Mouse (Mus musculus) forebrain, embryonic 13.5 days (tissue): ENCODE data around the gene Fli1. TPM values are rescaled to one million over a fixed set of nuclear protein-coding genes. Genes with fewer than 3 reads are reported as not detected.

Experiments
- ATAC-seq: fragments of 200-750 bp; cut with Nextera tagmentation; 2 replicates; pipeline ENCODE4 v1.8.0; 2017
- H3K27ac ChIP-seq: fragments of 300-500 bp; sonication (generic); 2 replicates; pipeline ENCODE4 v1.5.1; 2015; ENCODE audit warnings: inconsistent platforms, mild to moderate bottlenecking, moderate library complexity
- H3K27me3 ChIP-seq: fragments of 300-500 bp; sonication (generic); 2 replicates; pipeline ENCODE4 v1.6.1; 2015; ENCODE audit warnings: mild to moderate bottlenecking, inconsistent platforms
- H3K36me3 ChIP-seq: fragments of 300-500 bp; sonication (generic); 2 replicates; pipeline ENCODE4 v1.6.1; 2015; ENCODE audit warnings: mild to moderate bottlenecking, inconsistent platforms; ENCODE audit not compliant: poor library complexity, severe bottlenecking
- H3K4me1 ChIP-seq: fragments of 300-500 bp; sonication (generic); 2 replicates; pipeline ENCODE4 v1.6.1; 2015; ENCODE audit warnings: inconsistent platforms
- H3K4me2 ChIP-seq: fragments of 300-500 bp; sonication (generic); 2 replicates; pipeline ENCODE4 v1.6.1; 2015; ENCODE audit warnings: inconsistent platforms, mild to moderate bottlenecking, moderate library complexity
- H3K4me3 ChIP-seq: fragments of 300-500 bp; sonication (generic); 2 replicates; pipeline ENCODE4 v1.5.1; 2015; ENCODE audit warnings: mild to moderate bottlenecking, inconsistent platforms
- H3K9ac ChIP-seq: fragments of 300-500 bp; sonication (generic); 2 replicates; pipeline ENCODE4 v1.6.1; 2015; ENCODE audit warnings: mild to moderate bottlenecking, inconsistent platforms
- H3K9me3 ChIP-seq: fragments of 300-500 bp; sonication (generic); replicated peaks from 2 replicates; pipeline ENCODE4 v1.6.1; 2016; ENCODE audit warnings: inconsistent platforms
- WGBS: fragments of 180-500 bp; shearing (Covaris S2); methylation state at CpG from one replicate; pipeline ENCODE4 v1.1.7; 2015; 5-methylcytosine and 5-hydroxymethylcytosine counted together
- polyA plus RNA-seq: library from polyadenylated mRNA; unstranded; fragments of >200 nt; fragmentation: Nextera tagmentation; extraction: Ambion mirVana; gene quantifications from 2 replicates; pipeline ENCODE4 v1.2.1, GENCODE M21; 2015

Fli1 gene
- 7.0 TPM in 2 replicates for polyA plus RNA-seq

- no peak for ATAC-seq
- Histone ChIP-seq H3K9ac (no peak within 1 kb of the TSS), H3K27ac (no peak within 1 kb of the TSS), H3K4me3 (peak within 1 kb of the TSS; percentile 50), H3K4me1 (peaks cover 42% of the 10 kb centered on the region), H3K9me3 (no peaks in the 10 kb centered on the region), H3K4me2 (peak within 1 kb of the TSS; percentile 85), H3K27me3 (peaks cover 99% of the 10 kb centered on the region), H3K36me3 (no peaks in the 10 kb centered on the region)
- under 1% methylated on average over 41 of the region's 41 CpGs for WGBS
Measured at GRCm38 (mm10) chr9:32542212-32543039, at the start of gene Fli1. TSS of gene Fli1 (minus strand) at chr9:32542861.

GRCm38 (mm10) chr9:32591732-32592582 is 49.3 kb upstream of the Fli1 start:
- H3K9me3 ChIP-seq = no peaks in the 10 kb centered on the region
- H3K4me1 ChIP-seq = peaks cover 7% of the 10 kb centered on the region
- no peak overlapping the region for H3K9ac ChIP-seq
- WGBS = 6% methylated on average over 14 of the region's 14 CpGs
- H3K27ac ChIP-seq = no peak overlapping the region
- H3K27me3 ChIP-seq = peaks cover 49% of the 10 kb centered on the region
- H3K36me3 ChIP-seq = no peaks in the 10 kb centered on the region
- 0 out of 2 replicates have a peak overlapping the region, but pooled peaks have one; percentile 4 for H3K4me2 ChIP-seq
- no peak overlapping the region for H3K4me3 ChIP-seq
- ATAC-seq = peak; percentile 70

GRCm38 (mm10) chr9:32590571-32590970 is 47.9 kb upstream of the Fli1 start:
- Histone ChIP-seq H3K4me1 (peaks cover 7% of the 10 kb centered on the region), H3K4me3 (no peak overlapping the region), H3K9ac (no peak overlapping the region), H3K9me3 (no peaks in the 10 kb centered on the region), H3K36me3 (no peaks in the 10 kb centered on the region), H3K27ac (no peak overlapping the region), H3K4me2 (no peak overlapping the region), H3K27me3 (peaks cover 44% of the 10 kb centered on the region)
- 46% methylated on average over 5 of the region's 5 CpGs for WGBS
- ATAC-seq = no peak

- Histone ChIP-seq H3K9me3 (no peaks in the 10 kb centered on the region), H3K9ac (no peak overlapping the region), H3K36me3 (no peaks in the 10 kb centered on the region), H3K4me2 (no peak overlapping the region), H3K4me1 (peaks cover 7% of the 10 kb centered on the region), H3K4me3 (no peak overlapping the region), H3K27ac (no peak overlapping the region), H3K27me3 (peaks cover 41% of the 10 kb centered on the region)
- peak; percentile 75 for ATAC-seq
- WGBS = 11% methylated on average over 8 of the region's 8 CpGs
Measured at GRCm38 (mm10) chr9:32589900-32590299, 47.2 kb upstream of the Fli1 start.

GRCm38 (mm10) chr9:32585357-32585756 is 42.7 kb upstream of the Fli1 start:
- H3K4me3 ChIP-seq = no peak overlapping the region
- peak; percentile 75; the same call in 1 of the 2 replicates for ATAC-seq
- 29% methylated on average over 7 of the region's 7 CpGs for WGBS
- no peaks in the 10 kb centered on the region for H3K9me3 ChIP-seq
- H3K4me1 ChIP-seq = no peaks in the 10 kb centered on the region
- H3K9ac ChIP-seq = no peak overlapping the region
- no peak overlapping the region for H3K27ac ChIP-seq
- H3K4me2 ChIP-seq = no peak overlapping the region
- peaks cover 20% of the 10 kb centered on the region for H3K27me3 ChIP-seq
- no peaks in the 10 kb centered on the region for H3K36me3 ChIP-seq

- no peak overlapping the region for H3K4me2 ChIP-seq
- no peak for ATAC-seq
- no peak overlapping the region for H3K9ac ChIP-seq
- no peaks in the 10 kb centered on the region for H3K4me1 ChIP-seq
- peaks cover 19% of the 10 kb centered on the region for H3K27me3 ChIP-seq
- H3K36me3 ChIP-seq = no peaks in the 10 kb centered on the region
- WGBS = 86% methylated on average over 6 of the region's 6 CpGs
- no peak overlapping the region for H3K4me3 ChIP-seq
- no peak overlapping the region for H3K27ac ChIP-seq
- no peaks in the 10 kb centered on the region; the same call in 1 of the 2 replicates for H3K9me3 ChIP-seq
Measured at GRCm38 (mm10) chr9:32583905-32584304, 41.2 kb upstream of the Fli1 start.

GRCm38 (mm10) chr9:32581851-32582573 is 39.4 kb upstream of the Fli1 start:
- no peak for ATAC-seq
- Histone ChIP-seq H3K4me2 (no peak overlapping the region), H3K27me3 (peaks cover 6% of the 10 kb centered on the region; the same call in 1 of the 2 replicates), H3K9ac (no peak overlapping the region), H3K27ac (no peak overlapping the region), H3K4me3 (no peak overlapping the region), H3K36me3 (no peaks in the 10 kb centered on the region), H3K9me3 (no peaks in the 10 kb centered on the region; the same call in 1 of the 2 replicates), H3K4me1 (no peaks in the 10 kb centered on the region)
- WGBS = 86% methylated on average over 11 of the region's 11 CpGs

- H3K9ac ChIP-seq = no peak overlapping the region
- H3K4me3 ChIP-seq = no peak overlapping the region
- H3K36me3 ChIP-seq = no peaks in the 10 kb centered on the region
- ATAC-seq = no peak
- H3K4me1 ChIP-seq = no peaks in the 10 kb centered on the region
- H3K27ac ChIP-seq = no peak overlapping the region
- WGBS = 79% methylated on average over 2 of the region's 2 CpGs
- H3K27me3 ChIP-seq = peaks cover 2% of the 10 kb centered on the region; the same call in 1 of the 2 replicates
- no peak overlapping the region for H3K4me2 ChIP-seq
- no peaks in the 10 kb centered on the region; the same call in 1 of the 2 replicates for H3K9me3 ChIP-seq
Measured at GRCm38 (mm10) chr9:32578411-32578810, 35.8 kb upstream of the Fli1 start.

- no peak for ATAC-seq
- WGBS = 68% methylated on average over 4 of the region's 4 CpGs
- no peak overlapping the region for H3K27ac ChIP-seq
Measured at GRCm38 (mm10) chr9:32573638-32574037, 31.0 kb upstream of the Fli1 start.

GRCm38 (mm10) chr9:32571676-32572075 is 29.0 kb upstream of the Fli1 start:
- no peaks in the 10 kb centered on the region for H3K4me1 ChIP-seq
- H3K4me3 ChIP-seq = no peak overlapping the region
- no peak overlapping the region for H3K4me2 ChIP-seq
- WGBS = 71% methylated on average over 4 of the region's 4 CpGs
- no peaks in the 10 kb centered on the region; the same call in 1 of the 2 replicates for H3K27me3 ChIP-seq
- H3K36me3 ChIP-seq = no peaks in the 10 kb centered on the region
- no peaks in the 10 kb centered on the region for H3K9me3 ChIP-seq
- H3K27ac ChIP-seq = no peak overlapping the region
- ATAC-seq = no peak
- H3K9ac ChIP-seq = no peak overlapping the region

More at GRCm38 (mm10) chr9:32573638-32574037, 31.0 kb upstream of the Fli1 start:
- Histone ChIP-seq H3K4me2 (no peak overlapping the region), H3K36me3 (no peaks in the 10 kb centered on the region), H3K27me3 (no peaks in the 10 kb centered on the region), H3K9ac (no peak overlapping the region), H3K4me3 (no peak overlapping the region), H3K4me1 (no peaks in the 10 kb centered on the region), H3K9me3 (no peaks in the 10 kb centered on the region)

GRCm38 (mm10) chr9:32570547-32570946 is 27.9 kb upstream of the Fli1 start:
- Histone ChIP-seq H3K4me2 (no peak overlapping the region), H3K27me3 (no peaks in the 10 kb centered on the region; the same call in 1 of the 2 replicates), H3K9me3 (no peaks in the 10 kb centered on the region), H3K4me3 (no peak overlapping the region), H3K9ac (no peak overlapping the region), H3K36me3 (no peaks in the 10 kb centered on the region), H3K27ac (no peak overlapping the region), H3K4me1 (no peaks in the 10 kb centered on the region)
- 96% methylated on average over 5 of the region's 5 CpGs for WGBS
- no peak for ATAC-seq
